9 mouse cellular contexts compared by ENCODE assay signal in genomic region chr4:54533846-54534245, GRCm38 (mm10).
DNase-seq lines count a peak whose midpoint lies in the region; ATAC-seq lines count a peak whose summit lies in the region.
"Had no signal": no experiment of that assay in that cellular context is flagged by ENCODE, and none has a peak within 500 bp of the region (broad histone marks: within the 10 kb centered on the region; RNA-seq: fewer than 3 reads in every experiment).

No protein-coding gene starts in this region.

- intact Hi-C loops in heart, postnatal 36 days (cut with DNase I): no loop called here

- ATAC-seq in heart, embryonic 16.5 days (replicated peaks; ENCODE audit: extremely low read depth, insufficient read depth, low FRiP score): peak; percentile 49
- ATAC-seq in midbrain, embryonic 13.5 days: peak; percentile 92

- WGBS in heart, embryonic 16.5 days: 23% methylated on average over 2 of the region's 2 CpGs
- whole genome bisulfite sequencing in midbrain, embryonic 13.5 days: 4% methylated on average over 2 of the region's 2 CpGs

- H3K27me3 ChIP-seq in heart, embryonic 16.5 days (ENCODE audit: control insufficient read depth, insufficient read depth, low read length): no peaks in the 10 kb centered on the region
- no peaks in the 10 kb centered on the region for H3K27me3 ChIP-seq in midbrain, embryonic 13.5 days
- H3K27me3 ChIP-seq: CH12.LX had no signal

- H3K4me2 ChIP-seq in heart, embryonic 16.5 days (ENCODE audit: low read depth, low read length): no peak overlapping the region
- H3K4me2 ChIP-seq in midbrain, embryonic 13.5 days (replicated peaks): no peak overlapping the region

- no peak overlapping the region for H3K4me3 ChIP-seq in heart, embryonic 16.5 days (ENCODE audit: low read length)
- H3K4me3 ChIP-seq in midbrain, embryonic 13.5 days (replicated peaks): no peak overlapping the region

- H3K4me1 ChIP-seq in heart, embryonic 16.5 days (ENCODE audit: control insufficient read depth, insufficient read depth, low read length): 0 out of 2 replicates have a peak, but pooled peaks cover 2% of the 10 kb centered on the region
- H3K4me1 ChIP-seq in midbrain, embryonic 13.5 days (replicated peaks): peaks cover 18% of the 10 kb centered on the region

- DNase-seq in heart, postnatal 36 days: no peak
- peak; percentile 61 for DNase-seq in embryo, embryonic 10.5 days (ENCODE audit: low spot score)
- peak; percentile 23 to 45 for DNase-seq in frontal cortex, postnatal 10 days (ENCODE audit: low spot score in 2 of 2)
- DNase-seq in T-cell, adult 2 months (ENCODE audit: low spot score): no peak
- no peak for DNase-seq in c-Kit-positive CD71-positive TER-119-positive erythroid progenitor cells, embryonic 14.5 days (ENCODE audit: low spot score)
- no peak for DNase-seq in adrenal gland, adult 8-10 months

- no peaks in the 10 kb centered on the region for H3K36me3 ChIP-seq in heart, embryonic 16.5 days (ENCODE audit: control insufficient read depth, insufficient read depth)
- H3K36me3 ChIP-seq in midbrain, embryonic 13.5 days: no peaks in the 10 kb centered on the region

- no peak overlapping the region for H3K9ac ChIP-seq in heart, embryonic 16.5 days (ENCODE audit: low read length)
- peak overlapping the region; percentile 23; the same call in 1 of the 2 replicates for H3K9ac ChIP-seq in midbrain, embryonic 13.5 days (replicated peaks)

- no peak overlapping the region for H3K27ac ChIP-seq in heart, embryonic 16.5 days (ENCODE audit: low read length)
- H3K27ac ChIP-seq in midbrain, embryonic 13.5 days: peak overlapping the region; percentile 64

- no peaks in the 10 kb centered on the region for H3K9me3 ChIP-seq in heart, embryonic 16.5 days (replicated peaks; ENCODE audit: control insufficient read depth, low read length)
- no peaks in the 10 kb centered on the region for H3K9me3 ChIP-seq in midbrain, embryonic 13.5 days

Comparison
In these comparisons a context has a peak if more than half of its experiments do, and no peak if none do; other contexts are left out.
1. DNase-seq: peak in embryo, embryonic 10.5 days (single experiment) and frontal cortex, postnatal 10 days (2 of 2); none in heart, postnatal 36 days (0 of 2), T-cell, adult 2 months (single experiment), c-Kit-positive CD71-positive TER-119-positive erythroid progenitor cells, embryonic 14.5 days (single experiment) and adrenal gland, adult 8-10 months (single experiment).